Mouse (Mus musculus): ENCODE measurements around the gene H2-Aa.

GRCm38 (mm10) chr17:34301670-34302190 is 14.1 kb upstream of the H2-Aa start:
- TF ChIP-seq CTCF (IDR thresholded peaks at IDR 0.05; ENCODE audit: control insufficient read depth, insufficient read depth, low read length): no peak
- no peak for TF ChIP-seq POLR2A (IDR thresholded peaks at IDR 0.05; ENCODE audit: borderline replicate concordance, control insufficient read depth, low read depth, low read length)
